Mouse (Mus musculus) lung, adult 2 months (tissue): ENCODE measurements around the gene Uba7.

ENCODE experiments used
- CTCF ChIP-seq: fragments of 200-500 bp; IDR thresholded peaks from 2 replicates; pipeline ENCODE4 v1.5.1; 2011; ENCODE audit warnings: mild to moderate bottlenecking, low read length, control low read depth; ENCODE audit not compliant: insufficient read depth
- POLR2A ChIP-seq: fragments of 200-500 bp; IDR thresholded peaks from 2 replicates; pipeline ENCODE4 v1.6.1; 2011; ENCODE audit warnings: low read depth, mild to moderate bottlenecking, control low read depth, low read length, borderline replicate concordance; ENCODE audit errors: extremely low read depth

- no peak for TF ChIP-seq POLR2A
- no peak for TF ChIP-seq CTCF
Observed at GRCm38 (mm10) chr9:108032126-108032525, 56.8 kb downstream of the Uba7 start.
